Mouse (Mus musculus): Measurements from ENCODE around the gene Prss35. TPM values are rescaled to one million over a fixed set of nuclear protein-coding genes. Genes with fewer than 3 reads are reported as not detected.

Prss35 gene
- polyA plus RNA-seq, 1 experiment: 1.8 TPM

DNA sequence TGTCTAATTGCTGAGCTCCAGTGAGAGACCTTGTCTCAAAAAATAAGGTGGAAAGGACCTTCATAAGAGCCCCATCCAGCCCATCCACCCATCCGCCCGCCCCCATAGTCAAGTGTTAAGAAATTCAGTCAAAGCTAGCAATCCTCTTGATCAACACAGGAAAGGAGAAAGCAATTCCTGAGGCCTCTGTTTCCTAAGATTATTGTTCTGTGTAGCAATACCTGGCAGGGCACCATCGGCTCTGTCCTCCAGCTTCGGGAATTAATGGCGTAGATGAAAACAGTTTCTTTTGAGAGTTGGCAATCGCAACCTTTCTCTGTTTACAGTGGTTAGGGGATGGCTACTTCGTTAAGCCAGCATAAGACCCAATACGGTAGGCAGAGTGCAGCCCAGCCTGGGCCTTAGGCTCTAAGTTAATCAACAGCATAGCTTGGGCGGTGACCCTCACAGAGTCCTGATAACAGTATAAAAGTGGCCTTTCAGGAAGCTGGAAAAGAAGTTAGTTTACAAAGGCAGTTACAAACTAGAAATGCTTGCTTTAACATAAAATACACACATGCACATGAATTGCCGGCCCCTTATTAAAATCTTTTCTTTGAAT lies 15.1 kb upstream of the Prss35 start:
- TF ChIP-seq CTCF (IDR thresholded peaks at IDR 0.05; ENCODE audit: extremely low read depth, insufficient read depth, low read length) (no peak), POLR2A (IDR thresholded peaks at IDR 0.05; ENCODE audit: extremely low read depth, insufficient read depth, low read length) (no peak)
- no peak overlapping the region for H3K4me3 ChIP-seq (ENCODE audit: insufficient read depth, low read length)

DNA sequence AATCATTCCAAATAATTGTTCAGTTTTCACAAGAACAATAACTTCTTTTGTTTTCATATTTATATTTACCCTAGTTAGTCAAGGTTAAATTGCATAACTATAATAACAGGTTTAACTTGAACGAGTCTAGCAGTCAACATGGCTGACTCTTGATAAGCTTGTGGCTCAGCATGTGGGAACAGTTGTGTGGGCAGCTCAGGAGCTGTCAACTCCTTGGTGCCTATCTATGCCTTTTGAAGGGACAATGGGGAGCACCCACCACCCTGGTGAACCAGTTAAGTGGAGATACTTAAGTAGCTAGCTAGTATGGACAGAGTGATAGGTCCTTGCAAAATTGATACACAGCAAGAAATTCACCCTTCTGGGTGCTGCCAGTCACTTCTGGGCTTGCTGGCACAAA lies 14.4 kb upstream of the Prss35 start:
- no peak overlapping the region for H3K4me3 ChIP-seq (ENCODE audit: insufficient read depth, low read length)
- no peak overlapping the region for H3K27ac ChIP-seq (ENCODE audit: insufficient read depth, low read length)
- H3K4me1 ChIP-seq (ENCODE audit: control insufficient read depth, insufficient read depth, low read length): no peaks in the 10 kb centered on the region
- TF ChIP-seq CTCF (IDR thresholded peaks at IDR 0.05; ENCODE audit: extremely low read depth, insufficient read depth, low read length) (no peak), POLR2A (IDR thresholded peaks at IDR 0.05; ENCODE audit: extremely low read depth, insufficient read depth, low read length) (no peak)

More for the DNA sequence above, 15.1 kb upstream of the Prss35 start:
- Histone ChIP-seq H3K27ac (ENCODE audit: insufficient read depth, low read length) (no peak overlapping the region), H3K4me1 (ENCODE audit: control insufficient read depth, insufficient read depth, low read length) (no peaks in the 10 kb centered on the region)

DNA sequence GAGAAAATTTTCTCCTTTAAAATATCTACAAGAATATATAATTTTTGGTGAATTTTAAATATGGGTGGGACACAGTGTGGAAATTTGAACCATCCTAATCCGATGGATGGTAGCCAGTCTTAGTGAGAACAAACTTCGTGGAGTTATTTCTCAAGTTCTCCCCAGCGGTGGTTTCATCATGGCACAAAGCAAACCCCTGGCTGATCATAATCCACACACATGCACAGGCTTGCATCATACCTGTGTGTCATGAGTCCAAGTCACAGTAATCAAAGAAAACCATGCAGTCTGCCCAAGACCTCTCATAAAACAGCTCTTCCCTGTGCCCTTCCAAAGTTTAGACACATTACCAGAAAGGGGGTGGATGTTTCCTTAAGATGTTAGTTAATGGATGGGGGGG lies 13.6 kb upstream of the Prss35 start:
- Histone ChIP-seq H3K4me3 (ENCODE audit: insufficient read depth, low read length) (no peak overlapping the region), H3K27ac (ENCODE audit: insufficient read depth, low read length) (no peak overlapping the region), H3K4me1 (ENCODE audit: control insufficient read depth, insufficient read depth, low read length) (no peaks in the 10 kb centered on the region)
- TF ChIP-seq POLR2A (IDR thresholded peaks at IDR 0.05; ENCODE audit: extremely low read depth, insufficient read depth, low read length): no peak
- no peak for TF ChIP-seq CTCF (IDR thresholded peaks at IDR 0.05; ENCODE audit: extremely low read depth, insufficient read depth, low read length)

DNA sequence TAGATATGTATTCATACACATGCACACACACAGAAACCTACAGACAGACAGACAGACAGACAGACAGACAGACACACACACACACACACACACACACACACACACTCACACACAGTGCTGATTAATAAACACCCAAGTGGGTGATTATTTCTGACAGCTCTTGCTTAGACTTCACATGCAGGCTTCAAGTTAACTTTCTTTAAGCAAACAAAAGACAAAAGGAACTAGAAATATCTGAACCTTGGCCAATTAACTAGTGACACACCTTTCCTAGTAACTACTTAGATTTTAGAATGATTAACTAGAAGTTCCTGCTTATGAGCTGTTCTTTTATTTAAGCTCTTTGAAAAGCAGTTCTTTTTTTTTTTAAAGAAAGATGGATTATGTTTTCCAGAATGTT lies 9.1 kb upstream of the Prss35 start:
- no peak overlapping the region for H3K27ac ChIP-seq (ENCODE audit: insufficient read depth, low read length)
- no peak overlapping the region for H3K4me3 ChIP-seq (ENCODE audit: insufficient read depth, low read length)
- H3K4me1 ChIP-seq (ENCODE audit: control insufficient read depth, insufficient read depth, low read length): no peaks in the 10 kb centered on the region
- no peak for TF ChIP-seq POLR2A (IDR thresholded peaks at IDR 0.05; ENCODE audit: extremely low read depth, insufficient read depth, low read length)
- no peak for TF ChIP-seq CTCF (IDR thresholded peaks at IDR 0.05; ENCODE audit: extremely low read depth, insufficient read depth, low read length)

DNA sequence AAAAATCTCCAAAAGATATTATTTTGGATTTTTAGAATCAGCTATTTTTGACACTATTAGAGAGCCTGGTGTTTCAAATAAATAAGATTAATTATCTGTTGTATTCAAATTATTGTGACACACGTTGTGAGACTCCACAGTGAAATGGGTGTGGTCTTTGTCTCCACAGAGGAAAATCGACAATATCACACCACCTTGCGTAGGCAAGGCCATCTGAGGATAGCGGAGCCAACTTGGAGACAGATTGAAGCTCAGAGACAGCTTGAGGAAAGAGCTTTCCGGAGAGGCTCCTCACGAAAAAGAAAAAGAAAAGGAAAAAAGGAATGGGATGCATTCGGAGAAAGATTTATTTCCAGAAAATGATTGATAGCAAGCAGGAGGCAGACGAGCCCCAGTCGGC lies 8.7 kb upstream of the Prss35 start:
- Histone ChIP-seq H3K4me1 (ENCODE audit: control insufficient read depth, insufficient read depth, low read length) (no peaks in the 10 kb centered on the region), H3K27ac (ENCODE audit: insufficient read depth, low read length) (no peak overlapping the region), H3K4me3 (ENCODE audit: insufficient read depth, low read length) (no peak overlapping the region)
- TF ChIP-seq POLR2A (IDR thresholded peaks at IDR 0.05; ENCODE audit: extremely low read depth, insufficient read depth, low read length) (no peak), CTCF (IDR thresholded peaks at IDR 0.05; ENCODE audit: extremely low read depth, insufficient read depth, low read length) (no peak)

DNA sequence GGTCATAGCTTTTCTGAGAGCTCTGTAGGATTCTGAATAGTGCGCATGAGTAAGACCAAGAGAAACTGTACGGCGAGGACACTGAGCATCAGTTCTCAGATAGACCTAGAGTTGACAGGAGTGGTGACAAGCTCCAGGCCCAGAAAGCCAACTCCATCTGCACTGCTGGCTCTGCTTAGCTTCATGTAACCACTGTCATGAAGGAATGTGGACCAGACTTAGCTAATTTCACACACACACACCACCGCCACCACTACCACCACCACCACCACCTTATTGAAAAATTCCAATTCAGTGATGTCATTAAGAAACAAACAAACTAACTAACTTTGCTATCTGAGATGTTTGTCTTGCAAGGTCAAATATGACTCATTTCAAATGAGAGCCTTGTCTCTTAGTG lies 6.5 kb upstream of the Prss35 start:
- Histone ChIP-seq H3K4me3 (ENCODE audit: insufficient read depth, low read length) (no peak overlapping the region), H3K27ac (ENCODE audit: insufficient read depth, low read length) (no peak overlapping the region), H3K4me1 (ENCODE audit: control insufficient read depth, insufficient read depth, low read length) (no peaks in the 10 kb centered on the region)
- no peak for TF ChIP-seq CTCF (IDR thresholded peaks at IDR 0.05; ENCODE audit: extremely low read depth, insufficient read depth, low read length)
- TF ChIP-seq POLR2A (IDR thresholded peaks at IDR 0.05; ENCODE audit: extremely low read depth, insufficient read depth, low read length): no peak

DNA sequence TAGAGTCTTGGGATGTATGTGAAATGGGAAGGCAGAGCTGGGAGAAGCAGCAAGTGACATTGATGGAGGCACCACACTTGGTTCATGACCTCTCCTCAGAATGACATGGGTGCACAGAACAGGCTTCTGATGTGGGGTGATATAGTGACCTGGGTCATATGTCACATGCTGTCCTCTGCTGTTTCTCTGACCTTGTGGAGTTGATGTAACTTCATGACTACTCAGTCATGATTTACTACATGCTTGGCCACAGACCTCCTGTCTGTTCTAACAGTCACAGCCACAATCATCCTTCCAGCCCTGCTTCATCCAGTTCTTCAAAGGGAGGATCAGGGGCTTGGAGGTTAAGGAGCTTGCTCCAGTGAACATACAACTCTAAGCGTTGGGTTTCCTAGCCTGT lies 5.4 kb upstream of the Prss35 start:
- Histone ChIP-seq H3K4me1 (ENCODE audit: control insufficient read depth, insufficient read depth, low read length) (no peaks in the 10 kb centered on the region), H3K4me3 (ENCODE audit: insufficient read depth, low read length) (no peak overlapping the region), H3K27ac (ENCODE audit: insufficient read depth, low read length) (no peak overlapping the region)
- TF ChIP-seq CTCF (IDR thresholded peaks at IDR 0.05; ENCODE audit: extremely low read depth, insufficient read depth, low read length) (no peak), POLR2A (IDR thresholded peaks at IDR 0.05; ENCODE audit: extremely low read depth, insufficient read depth, low read length) (no peak)

DNA sequence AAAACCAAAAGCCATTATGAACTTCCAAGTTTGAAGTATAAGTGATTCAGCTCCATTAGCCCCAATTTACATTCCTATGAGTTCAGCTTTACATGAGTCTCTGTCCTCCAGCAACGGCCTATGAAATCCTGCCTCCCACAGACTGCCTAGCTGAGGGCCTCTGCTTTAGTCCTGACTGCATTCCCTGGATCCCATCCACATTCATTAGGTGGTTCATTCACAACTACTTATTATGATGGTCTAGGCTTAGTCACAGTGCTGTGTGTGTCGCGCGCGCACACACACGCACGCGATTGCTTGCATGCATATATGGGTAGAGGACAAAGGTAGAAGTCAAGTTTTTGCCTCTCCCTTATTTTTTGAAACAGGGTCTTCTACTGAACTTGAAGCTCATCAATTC lies 4.6 kb upstream of the Prss35 start:
- no peak overlapping the region for H3K4me3 ChIP-seq (ENCODE audit: insufficient read depth, low read length)
- no peak for TF ChIP-seq CTCF (IDR thresholded peaks at IDR 0.05; ENCODE audit: extremely low read depth, insufficient read depth, low read length)
- TF ChIP-seq POLR2A (IDR thresholded peaks at IDR 0.05; ENCODE audit: extremely low read depth, insufficient read depth, low read length): no peak
- no peak overlapping the region for H3K27ac ChIP-seq (ENCODE audit: insufficient read depth, low read length)
- no peaks in the 10 kb centered on the region; the same call in 1 of the 2 replicates for H3K4me1 ChIP-seq (ENCODE audit: control insufficient read depth, insufficient read depth, low read length)

DNA sequence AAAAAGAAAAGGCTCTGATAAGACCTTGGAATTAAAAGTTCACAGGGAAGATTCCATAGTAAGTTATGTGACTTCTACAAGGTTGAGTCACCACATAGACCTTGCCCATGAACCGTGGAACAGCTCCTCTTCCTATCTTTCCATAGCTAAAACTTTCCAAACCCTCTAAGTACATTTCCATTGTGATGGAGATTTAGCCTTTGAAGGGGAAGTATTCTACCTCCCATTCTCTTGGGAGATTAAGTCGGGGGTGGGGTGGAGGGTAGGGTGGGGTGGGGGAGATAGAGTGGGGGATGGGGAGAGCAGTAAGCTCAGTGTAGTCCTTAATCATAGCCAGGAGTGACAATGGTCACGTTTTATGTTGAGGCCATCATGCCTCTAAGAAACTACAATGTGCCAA lies 3.5 kb upstream of the Prss35 start:
- Histone ChIP-seq H3K27ac (ENCODE audit: insufficient read depth, low read length) (no peak overlapping the region), H3K4me3 (ENCODE audit: insufficient read depth, low read length) (no peak overlapping the region), H3K4me1 (ENCODE audit: control insufficient read depth, insufficient read depth, low read length) (no peaks in the 10 kb centered on the region; the same call in 1 of the 2 replicates)
- no peak for TF ChIP-seq CTCF (IDR thresholded peaks at IDR 0.05; ENCODE audit: extremely low read depth, insufficient read depth, low read length)
- no peak for TF ChIP-seq POLR2A (IDR thresholded peaks at IDR 0.05; ENCODE audit: extremely low read depth, insufficient read depth, low read length)

DNA sequence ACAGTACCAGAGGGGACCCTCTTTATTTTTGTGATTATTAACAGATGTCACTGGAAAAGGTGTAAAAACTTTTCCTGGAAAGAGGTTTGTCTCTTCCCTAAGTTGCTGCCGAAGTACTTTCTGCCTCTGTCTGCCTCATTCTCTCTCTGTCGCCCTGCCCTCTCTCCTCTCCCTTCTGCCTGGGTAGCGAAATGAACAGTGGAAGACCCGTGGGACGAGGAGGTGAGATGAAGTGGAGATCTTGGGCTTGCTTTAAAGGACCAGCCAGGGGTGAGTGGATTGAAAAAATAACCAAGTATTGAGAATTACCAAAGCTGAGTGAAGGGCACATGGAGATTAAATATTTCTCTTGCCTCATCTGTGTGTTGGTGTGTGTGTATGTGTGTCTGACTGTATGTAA lies 592 bp downstream of the Prss35 start:
- H3K4me3 ChIP-seq (ENCODE audit: insufficient read depth, low read length): peak overlapping the region; percentile 48; the same call in 1 of the 2 replicates
- TF ChIP-seq POLR2A (IDR thresholded peaks at IDR 0.05; ENCODE audit: extremely low read depth, insufficient read depth, low read length): no peak
- no peak for TF ChIP-seq CTCF (IDR thresholded peaks at IDR 0.05; ENCODE audit: extremely low read depth, insufficient read depth, low read length)
- H3K4me1 ChIP-seq (ENCODE audit: control insufficient read depth, insufficient read depth, low read length): no peaks in the 10 kb centered on the region; the same call in 1 of the 2 replicates
- H3K27ac ChIP-seq (ENCODE audit: insufficient read depth, low read length): no peak overlapping the region
